Mouse (Mus musculus): Measurements from ENCODE around the gene Dcp1a. TPM values are rescaled to one million over a fixed set of nuclear protein-coding genes. Genes with fewer than 3 reads are reported as not detected.

The Dcp1a gene
- 18.7 and 19.5 TPM in 2 replicates for polyA plus RNA-seq (2012; ENCODE audit: insufficient read depth, insufficient read length, missing spikeins)

DNA sequence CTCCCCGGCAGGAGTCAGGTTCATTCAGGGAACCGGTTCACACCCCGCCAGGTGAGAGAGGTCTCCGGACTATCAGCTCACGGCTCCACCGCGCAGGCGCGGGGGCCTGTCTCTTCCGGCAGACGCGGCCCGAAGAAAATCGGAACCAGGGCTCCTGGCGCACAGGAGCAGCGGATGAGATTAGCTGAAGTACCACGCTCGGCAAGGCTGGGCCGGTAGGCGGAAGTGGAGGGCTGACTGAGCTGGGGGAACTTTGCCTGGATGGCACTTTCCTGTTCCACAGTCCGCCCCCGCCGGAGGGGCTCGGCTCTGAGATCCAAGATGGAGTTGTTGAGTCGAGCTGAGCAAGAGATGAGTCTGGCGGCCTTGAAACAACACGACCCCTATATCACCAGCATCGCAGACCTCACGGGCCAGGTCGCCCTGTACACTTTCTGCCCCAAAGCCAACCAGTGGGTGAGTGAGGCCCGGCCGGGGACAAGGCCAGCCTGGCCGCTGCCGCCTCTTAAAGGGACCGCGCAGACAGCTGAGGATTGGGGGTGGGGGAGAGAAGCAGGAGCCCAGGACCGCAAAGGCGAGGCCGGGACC is at the start of gene Dcp1a:
Gene Dcp1a, plus strand, starts transcription at position 175 of the 588 bp plus-strand sequence.
- H3K4me1 ChIP-seq (ENCODE audit: control insufficient read depth, insufficient read depth, low read length): peaks cover 2% of the 10 kb centered on the region; the same call in 1 of the 2 replicates
- peak within 1 kb of the TSS; percentile 79 for H3K4me3 ChIP-seq (ENCODE audit: insufficient read depth, low read length)
- TF ChIP-seq POLR2A (IDR thresholded peaks at IDR 0.05; ENCODE audit: borderline replicate concordance, low read depth, low read length): no peak
- no peak for TF ChIP-seq CTCF (IDR thresholded peaks at IDR 0.05; ENCODE audit: low read depth, low read length)
- peak within 1 kb of the TSS; percentile 52 for H3K27ac ChIP-seq (ENCODE audit: insufficient read depth, low read depth, low read length)

- Histone ChIP-seq H3K4me1 (ENCODE audit: control insufficient read depth, insufficient read depth, low read length) (peaks cover 7% of the 10 kb centered on the region), H3K4me3 (ENCODE audit: insufficient read depth, low read length) (no peak overlapping the region), H3K27ac (ENCODE audit: insufficient read depth, low read depth, low read length) (no peak overlapping the region)
- TF ChIP-seq POLR2A (IDR thresholded peaks at IDR 0.05; ENCODE audit: borderline replicate concordance, low read depth, low read length): no peak
These were observed 49.7 kb upstream of the Dcp1a start for GRCm38 (mm10) chr14:30429606-30430005.

- H3K4me3 ChIP-seq (ENCODE audit: insufficient read depth, low read length): no peak overlapping the region
- peaks cover 7% of the 10 kb centered on the region for H3K4me1 ChIP-seq (ENCODE audit: control insufficient read depth, insufficient read depth, low read length)
- TF ChIP-seq CTCF (IDR thresholded peaks at IDR 0.05; ENCODE audit: low read depth, low read length) (no peak), POLR2A (IDR thresholded peaks at IDR 0.05; ENCODE audit: borderline replicate concordance, low read depth, low read length) (no peak)
- H3K27ac ChIP-seq (ENCODE audit: insufficient read depth, low read depth, low read length): no peak overlapping the region
These were observed 49.3 kb upstream of the Dcp1a start for GRCm38 (mm10) chr14:30430026-30430425.

DNA sequence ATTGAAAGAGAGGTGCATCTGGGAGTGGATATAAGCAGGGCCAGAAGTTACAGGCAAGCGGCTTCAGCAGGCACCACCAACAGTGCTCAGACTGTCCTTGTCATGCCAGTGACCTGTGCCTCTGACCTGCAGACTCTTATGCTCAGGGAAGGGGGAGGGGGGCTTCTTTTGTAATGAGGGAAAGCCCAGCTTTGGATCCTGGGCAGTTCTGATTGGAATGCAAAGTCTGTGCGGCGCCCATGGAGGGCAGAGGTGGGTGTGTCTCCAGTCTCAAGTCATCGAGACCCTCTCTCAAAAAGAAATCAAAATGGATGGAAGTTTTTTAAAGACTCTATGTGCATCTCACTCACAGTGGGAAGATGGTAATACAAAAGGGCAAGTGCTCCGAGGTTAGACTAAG is 48.9 kb upstream of the Dcp1a start:
- H3K4me3 ChIP-seq (ENCODE audit: insufficient read depth, low read length): no peak overlapping the region
- H3K27ac ChIP-seq (ENCODE audit: insufficient read depth, low read depth, low read length): no peak overlapping the region
- no peak for TF ChIP-seq CTCF (IDR thresholded peaks at IDR 0.05; ENCODE audit: low read depth, low read length)
- TF ChIP-seq POLR2A (IDR thresholded peaks at IDR 0.05; ENCODE audit: borderline replicate concordance, low read depth, low read length): no peak
- peaks cover 7% of the 10 kb centered on the region for H3K4me1 ChIP-seq (ENCODE audit: control insufficient read depth, insufficient read depth, low read length)

DNA sequence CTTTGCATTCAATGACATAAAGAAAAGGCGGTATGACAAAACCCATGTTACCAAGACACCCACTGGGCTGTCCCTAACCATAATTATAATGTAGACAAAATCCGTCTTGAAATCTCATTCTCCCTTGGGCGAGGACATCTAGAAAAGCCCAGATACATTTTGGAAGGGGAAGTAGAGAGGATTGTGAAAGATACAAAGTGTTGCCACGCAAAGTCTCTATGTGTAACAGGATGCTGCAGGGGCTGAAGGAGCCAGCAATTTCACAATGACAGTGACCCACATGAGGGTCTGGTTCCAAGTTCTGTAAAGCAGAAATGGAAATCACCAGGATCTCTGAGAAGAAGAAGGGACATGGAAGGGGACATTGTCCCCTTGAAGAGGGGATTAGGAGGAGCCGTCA is 44.0 kb upstream of the Dcp1a start:
- peaks cover 19% of the 10 kb centered on the region for H3K4me1 ChIP-seq (ENCODE audit: control insufficient read depth, insufficient read depth, low read length)
- TF ChIP-seq CTCF (IDR thresholded peaks at IDR 0.05; ENCODE audit: low read depth, low read length) (no peak), POLR2A (IDR thresholded peaks at IDR 0.05; ENCODE audit: borderline replicate concordance, low read depth, low read length) (no peak)
- no peak overlapping the region for H3K4me3 ChIP-seq (ENCODE audit: insufficient read depth, low read length)
- H3K27ac ChIP-seq (ENCODE audit: insufficient read depth, low read depth, low read length): peak overlapping the region; percentile 71

DNA sequence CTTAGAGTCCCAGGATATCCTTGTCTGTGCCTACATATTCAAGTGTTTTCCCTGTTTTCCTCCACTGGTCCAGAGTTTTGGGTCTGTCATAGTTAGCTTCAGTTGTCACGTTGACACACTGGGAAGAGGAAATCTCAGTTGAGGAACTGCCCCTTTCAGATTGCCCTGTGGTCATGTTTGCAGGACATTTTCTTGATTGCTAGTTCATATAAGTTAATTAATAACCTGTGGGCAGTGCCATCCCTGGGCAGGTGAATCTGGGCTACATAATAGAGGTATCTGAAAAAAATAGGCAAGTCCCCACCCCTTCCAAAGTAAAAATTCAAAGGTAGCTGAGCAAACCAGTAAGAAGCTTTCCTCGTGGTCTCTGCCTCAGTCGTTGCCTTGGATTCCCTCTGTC is 39.4 kb upstream of the Dcp1a start:
- Histone ChIP-seq H3K4me1 (ENCODE audit: control insufficient read depth, insufficient read depth, low read length) (peaks cover 12% of the 10 kb centered on the region), H3K27ac (ENCODE audit: insufficient read depth, low read depth, low read length) (no peak overlapping the region), H3K4me3 (ENCODE audit: insufficient read depth, low read length) (no peak overlapping the region)
- TF ChIP-seq CTCF (IDR thresholded peaks at IDR 0.05; ENCODE audit: low read depth, low read length): no peak
- TF ChIP-seq POLR2A (IDR thresholded peaks at IDR 0.05; ENCODE audit: borderline replicate concordance, low read depth, low read length): no peak

GRCm38 (mm10) chr14:30455801-30456595 is 23.3 kb upstream of the Dcp1a start:
- peaks cover 36% of the 10 kb centered on the region for H3K4me1 ChIP-seq (ENCODE audit: control insufficient read depth, insufficient read depth, low read length)
- H3K27ac ChIP-seq (ENCODE audit: insufficient read depth, low read depth, low read length): no peak overlapping the region; the same call in 1 of the 2 replicates
- no peak for TF ChIP-seq POLR2A (IDR thresholded peaks at IDR 0.05; ENCODE audit: borderline replicate concordance, low read depth, low read length)
- TF ChIP-seq CTCF (IDR thresholded peaks at IDR 0.05; ENCODE audit: low read depth, low read length): no peak
- no peak overlapping the region for H3K4me3 ChIP-seq (ENCODE audit: insufficient read depth, low read length)

DNA sequence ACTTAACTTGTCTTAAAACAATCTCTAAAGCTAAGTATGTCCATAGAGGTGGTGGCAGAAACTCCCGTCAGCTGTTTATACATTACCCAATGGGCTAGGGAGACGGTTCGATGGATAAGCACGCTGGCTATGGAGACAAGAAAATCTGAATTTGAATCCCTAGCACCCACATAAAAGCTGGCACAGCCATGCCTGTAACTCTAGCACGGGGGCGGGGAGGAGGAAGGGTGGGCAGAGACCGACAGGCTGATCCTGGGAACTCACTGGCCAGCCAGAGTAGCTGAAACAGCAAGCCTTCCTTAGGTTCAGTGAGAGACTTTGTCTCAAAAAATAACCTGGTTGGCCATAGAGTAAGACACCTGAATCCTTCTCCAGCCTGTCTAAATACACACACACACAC is 21.9 kb upstream of the Dcp1a start:
- no peak overlapping the region for H3K4me3 ChIP-seq (ENCODE audit: insufficient read depth, low read length)
- H3K27ac ChIP-seq (ENCODE audit: insufficient read depth, low read depth, low read length): peak overlapping the region; percentile 91
- no peak for TF ChIP-seq POLR2A (IDR thresholded peaks at IDR 0.05; ENCODE audit: borderline replicate concordance, low read depth, low read length)
- no peak for TF ChIP-seq CTCF (IDR thresholded peaks at IDR 0.05; ENCODE audit: low read depth, low read length)
- H3K4me1 ChIP-seq (ENCODE audit: control insufficient read depth, insufficient read depth, low read length): peaks cover 36% of the 10 kb centered on the region

DNA sequence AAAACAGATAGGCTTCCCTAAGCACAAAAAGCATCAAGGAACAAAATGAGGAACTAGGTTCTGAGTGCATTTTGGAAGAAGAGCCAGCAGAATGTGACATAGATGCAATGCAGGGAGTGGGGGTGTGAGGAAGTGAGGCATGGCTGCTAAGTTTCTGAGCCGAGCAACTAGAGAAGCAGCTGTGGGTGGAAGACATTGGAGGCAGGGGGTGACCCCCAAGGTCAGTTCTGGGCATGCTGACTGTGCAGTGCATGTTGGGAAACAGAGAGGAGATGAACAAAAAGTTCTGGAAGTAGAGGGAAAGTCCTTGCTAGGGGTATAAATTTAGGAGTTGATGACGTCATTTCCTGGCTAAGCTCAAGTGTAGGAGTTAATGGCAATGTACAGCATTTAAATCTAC is 21.4 kb upstream of the Dcp1a start:
- peak overlapping the region; percentile 29; the same call in 1 of the 2 replicates for H3K4me3 ChIP-seq (ENCODE audit: insufficient read depth, low read length)
- TF ChIP-seq CTCF (IDR thresholded peaks at IDR 0.05; ENCODE audit: low read depth, low read length) (no peak), POLR2A (IDR thresholded peaks at IDR 0.05; ENCODE audit: borderline replicate concordance, low read depth, low read length) (no peak)
- H3K27ac ChIP-seq (ENCODE audit: insufficient read depth, low read depth, low read length): peak overlapping the region; percentile 91
- H3K4me1 ChIP-seq (ENCODE audit: control insufficient read depth, insufficient read depth, low read length): peaks cover 36% of the 10 kb centered on the region

DNA sequence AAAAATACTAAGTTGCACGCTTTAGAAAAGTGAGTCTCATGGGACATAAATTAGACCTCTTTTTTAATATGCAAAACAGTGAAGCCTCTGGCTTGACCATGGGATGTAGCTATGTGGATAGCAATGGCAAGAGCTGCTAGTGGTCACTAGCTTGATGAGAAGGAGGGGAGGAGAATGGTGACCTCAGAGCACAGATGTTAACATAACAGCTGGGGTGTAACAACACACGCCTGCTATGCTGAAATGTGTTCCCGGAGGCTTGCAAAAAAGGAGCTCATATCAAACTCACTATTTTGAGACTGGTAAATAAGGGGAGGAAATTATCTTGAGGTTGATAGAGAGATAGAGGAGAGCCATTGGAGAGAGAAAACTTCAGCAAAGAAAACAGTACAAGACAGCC is 20.5 kb upstream of the Dcp1a start:
- H3K4me1 ChIP-seq (ENCODE audit: control insufficient read depth, insufficient read depth, low read length): peaks cover 36% of the 10 kb centered on the region
- TF ChIP-seq POLR2A (IDR thresholded peaks at IDR 0.05; ENCODE audit: borderline replicate concordance, low read depth, low read length) (no peak), CTCF (IDR thresholded peaks at IDR 0.05; ENCODE audit: low read depth, low read length) (no peak)
- H3K27ac ChIP-seq (ENCODE audit: insufficient read depth, low read depth, low read length): peak overlapping the region; percentile 91; the same call in 1 of the 2 replicates
- no peak overlapping the region for H3K4me3 ChIP-seq (ENCODE audit: insufficient read depth, low read length)

Data from bone marrow macrophage, adult 2 months (primary cell).